Mouse (Mus musculus): Measurements from ENCODE around the gene Il1f8. TPM values are rescaled to one million over a fixed set of nuclear protein-coding genes. Genes with fewer than 3 reads are reported as not detected.

Gene Il1f8
- polyA plus RNA-seq, 1 experiment from 2014 or later = 0.10 TPM

- WGBS = 64% methylated on average over 1 of the region's 1 CpGs
- Histone ChIP-seq H3K27ac (ENCODE audit: low read length) (no peak overlapping the region), H3K27me3 (ENCODE audit: control insufficient read depth, insufficient read depth, low read length) (no peaks in the 10 kb centered on the region), H3K9ac (ENCODE audit: low read length) (no peak overlapping the region), H3K36me3 (ENCODE audit: control insufficient read depth, insufficient read depth, low read length) (no peaks in the 10 kb centered on the region), H3K4me1 (ENCODE audit: control insufficient read depth, insufficient read depth, low read length) (no peaks in the 10 kb centered on the region), H3K9me3 (replicated peaks; ENCODE audit: control insufficient read depth, low read length) (no peaks in the 10 kb centered on the region), H3K4me3 (replicated peaks; ENCODE audit: low read length) (no peak overlapping the region), H3K4me2 (ENCODE audit: low read depth, low read length) (no peak overlapping the region)
- ATAC-seq (ENCODE audit: insufficient read depth, low FRiP score) = no peak
Measured at GRCm38 (mm10) chr2:24188189-24188588, 35.2 kb downstream of the Il1f8 start.

Other genes starting within 250 kb of the Il1f8 start
- gene Hnmt, start 103.8 kb upstream of the Il1f8 start, polyA plus RNA-seq (2015; fragmentation: Nextera tagmentation; extraction: Ambion mirVana) = 1.9 and 2.8 TPM in 2 replicates
- gene Tbpl2, start 56.6 kb upstream of the Il1f8 start, polyA plus RNA-seq (2015; fragmentation: Nextera tagmentation; extraction: Ambion mirVana) = not detected in 2 replicates
- 0.40 and 0.49 TPM in 2 replicates for gene Il1f9, start 33.3 kb downstream of the Il1f8 start, polyA plus RNA-seq (2015; fragmentation: Nextera tagmentation; extraction: Ambion mirVana)
- 0.28 and 0.97 TPM in 2 replicates for gene Il1f6, start 62.3 kb downstream of the Il1f8 start, polyA plus RNA-seq (2015; fragmentation: Nextera tagmentation; extraction: Ambion mirVana)
- gene Il1f5, start 123.8 kb downstream of the Il1f8 start, polyA plus RNA-seq (2015; fragmentation: Nextera tagmentation; extraction: Ambion mirVana) = 0.15 TPM in 1 of 2 replicates, not detected in the other
- gene Il1f10, start 138.0 kb downstream of the Il1f8 start, polyA plus RNA-seq (2015; fragmentation: Nextera tagmentation; extraction: Ambion mirVana) = not detected in 2 replicates
- gene Il1rn, start 183.7 kb downstream of the Il1f8 start, polyA plus RNA-seq (2015; fragmentation: Nextera tagmentation; extraction: Ambion mirVana) = 13.6 and 15.0 TPM in 2 replicates
- gene Psd4, start 214.4 kb downstream of the Il1f8 start, polyA plus RNA-seq (2015; fragmentation: Nextera tagmentation; extraction: Ambion mirVana) = 9.4 and 10.2 TPM in 2 replicates

Data from stomach, embryonic 16.5 days (tissue).